In the genomic region with DNA sequence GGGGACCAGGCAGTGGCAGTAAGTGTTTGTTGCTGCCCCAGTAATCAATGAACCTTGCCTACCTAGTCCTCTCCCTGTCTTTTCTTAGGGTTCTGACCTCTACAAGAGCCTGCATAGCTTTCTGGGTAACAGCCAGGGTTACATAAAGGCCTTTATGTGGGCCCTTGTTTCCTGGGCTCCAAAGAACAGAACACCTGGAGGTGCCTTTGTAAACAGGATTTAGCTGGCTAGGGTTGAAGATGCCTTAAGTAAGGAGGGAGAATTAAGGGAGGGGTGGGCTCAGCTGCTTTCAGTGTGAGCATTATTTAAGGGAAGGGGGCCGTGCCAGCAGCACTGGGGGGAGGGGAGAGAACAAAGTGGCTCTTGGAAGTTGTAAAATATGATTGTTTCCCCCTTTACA, we compare ENCODE assay signal across 16 mouse cellular contexts.
DNase-seq lines count a peak whose midpoint lies in the region; ATAC-seq and TF ChIP-seq lines count a peak whose summit lies in the region.
"Had no signal": no experiment of that assay in that cellular context is flagged by ENCODE, and none has a peak within 500 bp of the region (broad histone marks: within the 10 kb centered on the region; RNA-seq: fewer than 3 reads in every experiment).

No protein-coding gene starts in this region.

- no peak for ATAC-seq in forebrain, embryonic 11.5 days (replicated peaks; ENCODE audit: low FRiP score)
- ATAC-seq in forebrain, embryonic 16.5 days = no peak
- no peak for ATAC-seq in liver, embryonic 12.5 days
- ATAC-seq in intestine, embryonic 16.5 days = no peak

- H3K36me3 ChIP-seq in forebrain, embryonic 11.5 days (ENCODE audit: control insufficient read depth, insufficient read depth, low read length) = no peaks in the 10 kb centered on the region
- H3K36me3 ChIP-seq in forebrain, embryonic 16.5 days (ENCODE audit: control insufficient read depth, insufficient read depth) = no peaks in the 10 kb centered on the region
- H3K36me3 ChIP-seq in liver, adult 2 months (ENCODE audit: control insufficient read depth, insufficient read depth, low read length) = no peaks in the 10 kb centered on the region
- no peaks in the 10 kb centered on the region for H3K36me3 ChIP-seq in liver, embryonic 12.5 days
- no peaks in the 10 kb centered on the region for H3K36me3 ChIP-seq in intestine, embryonic 16.5 days (ENCODE audit: control insufficient read depth, insufficient read depth, low read length)
- H3K36me3 ChIP-seq: stomach, embryonic 15.5 days had no signal

- WGBS in forebrain, embryonic 11.5 days = 0% methylated on average over 1 of the region's 1 CpGs
- 4% methylated on average over 1 of the region's 1 CpGs for WGBS in forebrain, embryonic 16.5 days
- 29% methylated on average over 1 of the region's 1 CpGs for WGBS in liver, adult 2 months
- 29% methylated on average over 1 of the region's 1 CpGs for WGBS in liver, embryonic 12.5 days (ENCODE audit: insufficient replicate concordance)
- 22% methylated on average over 1 of the region's 1 CpGs for WGBS in intestine, embryonic 16.5 days

- no peak for TF ChIP-seq CTCF in liver, adult 2 months (IDR thresholded peaks at IDR 0.05; ENCODE audit: low read depth, low read length)

- H3K9me3 ChIP-seq in forebrain, embryonic 11.5 days (ENCODE audit: control insufficient read depth, low read length) = no peaks in the 10 kb centered on the region
- no peaks in the 10 kb centered on the region for H3K9me3 ChIP-seq in forebrain, embryonic 16.5 days (ENCODE audit: control insufficient read depth, low read length)
- no peaks in the 10 kb centered on the region for H3K9me3 ChIP-seq in liver, embryonic 12.5 days (replicated peaks)
- no peaks in the 10 kb centered on the region for H3K9me3 ChIP-seq in intestine, embryonic 16.5 days (ENCODE audit: control insufficient read depth, low read length)
- H3K9me3 ChIP-seq: megakaryocyte, embryonic 14.5 days; stomach, embryonic 15.5 days had no signal

- H3K4me2 ChIP-seq in forebrain, embryonic 11.5 days (ENCODE audit: low read depth, low read length, severe bottlenecking) = peak overlapping the region; percentile 18; the same call in 1 of the 2 replicates
- H3K4me2 ChIP-seq in forebrain, embryonic 16.5 days (ENCODE audit: low read length) = no peak overlapping the region
- H3K4me2 ChIP-seq in liver, embryonic 12.5 days = no peak overlapping the region
- H3K4me2 ChIP-seq in intestine, embryonic 16.5 days (ENCODE audit: low read depth, low read length) = no peak overlapping the region
- H3K4me2 ChIP-seq: lung, embryonic 14.5 days; stomach, embryonic 15.5 days had no signal

- no peak overlapping the region for H3K4me3 ChIP-seq in forebrain, embryonic 11.5 days (ENCODE audit: low read depth, low read length)
- no peak overlapping the region for H3K4me3 ChIP-seq in forebrain, embryonic 16.5 days (replicated peaks; ENCODE audit: low read length)
- no peak overlapping the region for H3K4me3 ChIP-seq in liver, adult 2 months (ENCODE audit: insufficient read depth, low read depth, low read length)
- H3K4me3 ChIP-seq in liver, embryonic 12.5 days = no peak overlapping the region
- H3K4me3 ChIP-seq in intestine, embryonic 16.5 days (ENCODE audit: low read length) = no peak overlapping the region
- H3K4me3 ChIP-seq: megakaryocyte, embryonic 14.5 days; stomach, embryonic 15.5 days had no signal

- DNase-seq in forebrain, embryonic 11.5 days (ENCODE audit: low spot score) = no peak
- DNase-seq in liver, adult 2 months (ENCODE audit: extremely low read depth, low read depth, low spot score) = no peak
- DNase-seq in R1 (ENCODE audit: low read depth, low spot score) = peak; percentile 52
- DNase-seq in spleen, adult 12 weeks (ENCODE audit: low spot score) = no peak
- DNase-seq in retina, embryonic 14.5 days (ENCODE audit: low spot score) = no peak
- DNase-seq: adrenal gland, postnatal 14 days; cerebellum, postnatal 36 days; heart, postnatal 10 days; lung, embryonic 14.5 days; right cerebral cortex, postnatal 4 days; thymus, postnatal 36 days had no signal

- no peak for TF ChIP-seq POLR2A in liver, adult 2 months (IDR thresholded peaks at IDR 0.05; ENCODE audit: extremely low read depth, insufficient read depth, low read length)

- H3K27me3 ChIP-seq in forebrain, embryonic 11.5 days (ENCODE audit: control insufficient read depth, insufficient read depth, low read length) = no peaks in the 10 kb centered on the region
- H3K27me3 ChIP-seq in forebrain, embryonic 16.5 days (replicated peaks; ENCODE audit: control insufficient read depth, insufficient read depth, low read length) = no peaks in the 10 kb centered on the region
- no peaks in the 10 kb centered on the region for H3K27me3 ChIP-seq in liver, adult 2 months (ENCODE audit: control insufficient read depth, insufficient read depth, low read length)
- H3K27me3 ChIP-seq in liver, embryonic 12.5 days (replicated peaks) = peaks cover 24% of the 10 kb centered on the region
- H3K27me3 ChIP-seq in intestine, embryonic 16.5 days (replicated peaks; ENCODE audit: control insufficient read depth, insufficient read depth, low read length) = no peaks in the 10 kb centered on the region
- H3K27me3 ChIP-seq: stomach, embryonic 15.5 days had no signal

- peak overlapping the region; percentile 70 for H3K27ac ChIP-seq in forebrain, embryonic 11.5 days (ENCODE audit: low read depth, low read length)
- H3K27ac ChIP-seq in forebrain, embryonic 16.5 days (ENCODE audit: low read length) = no peak overlapping the region
- peak overlapping the region; percentile 65 for H3K27ac ChIP-seq in liver, adult 2 months (replicated peaks; ENCODE audit: insufficient read depth, low read depth, low read length)
- no peak overlapping the region for H3K27ac ChIP-seq in liver, embryonic 12.5 days
- peak overlapping the region; percentile 64 for H3K27ac ChIP-seq in intestine, embryonic 16.5 days (ENCODE audit: low read length)
- H3K27ac ChIP-seq: stomach, embryonic 15.5 days had no signal

- H3K4me1 ChIP-seq in forebrain, embryonic 11.5 days (replicated peaks; ENCODE audit: control insufficient read depth, insufficient read depth, low read length) = peaks cover 17% of the 10 kb centered on the region; the same call in 1 of the 2 replicates
- H3K4me1 ChIP-seq in forebrain, embryonic 16.5 days (replicated peaks; ENCODE audit: control insufficient read depth, insufficient read depth, low read length) = peaks cover 12% of the 10 kb centered on the region
- H3K4me1 ChIP-seq in liver, adult 2 months (ENCODE audit: control insufficient read depth, insufficient read depth, low read length) = peaks cover 15% of the 10 kb centered on the region
- peaks cover 7% of the 10 kb centered on the region for H3K4me1 ChIP-seq in liver, embryonic 12.5 days
- H3K4me1 ChIP-seq in intestine, embryonic 16.5 days (ENCODE audit: control insufficient read depth, insufficient read depth, low read length) = peaks cover 33% of the 10 kb centered on the region

- H3K79me2 ChIP-seq in liver, adult 2 months (ENCODE audit: control insufficient read depth, insufficient read depth, low read length) = peaks cover 4% of the 10 kb centered on the region; the same call in 1 of the 2 replicates

- peak overlapping the region; percentile 27 for H3K9ac ChIP-seq in forebrain, embryonic 11.5 days (ENCODE audit: low read length)
- H3K9ac ChIP-seq in forebrain, embryonic 16.5 days (replicated peaks; ENCODE audit: low read depth, low read length) = no peak overlapping the region
- no peak overlapping the region for H3K9ac ChIP-seq in liver, adult 2 months (ENCODE audit: low read depth, low read length)
- no peak overlapping the region for H3K9ac ChIP-seq in liver, embryonic 12.5 days
- no peak overlapping the region for H3K9ac ChIP-seq in intestine, embryonic 16.5 days (ENCODE audit: low read depth, low read length)
- H3K9ac ChIP-seq: lung, embryonic 14.5 days; stomach, embryonic 15.5 days had no signal

Comparison
In these comparisons a context has a peak if more than half of its experiments do, and no peak if none do; other contexts are left out.
1. H3K27ac ChIP-seq: peak in forebrain, embryonic 11.5 days (single experiment), liver, adult 2 months (single experiment) and intestine, embryonic 16.5 days (single experiment); none in forebrain, embryonic 16.5 days (single experiment) and liver, embryonic 12.5 days (single experiment).